Mouse (Mus musculus) neural tube, embryonic 11.5 days (tissue): ENCODE results near the gene Shisal1. TPM values are rescaled to one million over a fixed set of nuclear protein-coding genes. Genes with fewer than 3 reads are reported as not detected.

Experiments
- ATAC-seq: fragments of 200-750 bp; cut with Nextera tagmentation; 2 replicates; pipeline ENCODE4 v1.8.0; 2017; ENCODE audit warnings: moderate number of reproducible peaks, mild to moderate bottlenecking, moderate TSS enrichment, moderate library complexity; ENCODE audit not compliant: insufficient read depth, low FRiP score, low TSS enrichment
- DNase-seq: peaks from one replicate; pipeline ENCODE4 v3.0.0-alpha.2; 2015; ENCODE audit warnings: low spot score
- H3K27ac ChIP-seq: fragments of 300-500 bp; sonication (generic); 2 replicates; pipeline ENCODE4 v1.5.1; 2014; ENCODE audit warnings: low read depth, mild to moderate bottlenecking, low read length
- H3K27me3 ChIP-seq: fragments of 300-500 bp; sonication (generic); 2 replicates; pipeline ENCODE4 v1.6.1; 2014; ENCODE audit warnings: mild to moderate bottlenecking, low read length, mixed read lengths; ENCODE audit not compliant: control insufficient read depth, insufficient read depth
- H3K36me3 ChIP-seq: fragments of 300-500 bp; sonication (generic); 2 replicates; pipeline ENCODE4 v1.6.1; 2014; ENCODE audit warnings: mild to moderate bottlenecking, low read length, moderate library complexity, mixed read lengths; ENCODE audit not compliant: control insufficient read depth, insufficient read depth
- H3K4me1 ChIP-seq: fragments of 300-500 bp; sonication (generic); 2 replicates; pipeline ENCODE4 v1.6.1; 2014; ENCODE audit warnings: low read length, mixed read lengths; ENCODE audit not compliant: control insufficient read depth, insufficient read depth
- H3K4me2 ChIP-seq: fragments of 300-500 bp; sonication (generic); 2 replicates; pipeline ENCODE4 v1.6.1; 2014; ENCODE audit warnings: low read depth, mild to moderate bottlenecking, moderate library complexity
- H3K4me3 ChIP-seq: fragments of 300-500 bp; sonication (generic); 2 replicates; pipeline ENCODE4 v1.5.1; 2014; ENCODE audit warnings: low read depth, low read length
- H3K9ac ChIP-seq: fragments of 300-500 bp; sonication (generic); 2 replicates; pipeline ENCODE4 v1.6.1; 2014; ENCODE audit warnings: mild to moderate bottlenecking, low read length
- H3K9me3 ChIP-seq: fragments of 300-500 bp; sonication (generic); 2 replicates; pipeline ENCODE4 v1.6.1; 2016; ENCODE audit warnings: low read length; ENCODE audit not compliant: control insufficient read depth
- WGBS: fragments of 180-500 bp; shearing (Covaris S2); extraction: QIAGEN DNeasy Blood & Tissue Kit; methylation state at CpG from one replicate; pipeline ENCODE4 v1.1.7; 2014; 5-methylcytosine and 5-hydroxymethylcytosine counted together
- polyA plus RNA-seq: library from polyadenylated mRNA; unstranded; fragments of >200 nt; fragmentation: Nextera tagmentation; extraction: Ambion mirVana; gene quantifications from 2 replicates; pipeline ENCODE4 v1.2.1, GENCODE M21; 2014

Gene Shisal1
- polyA plus RNA-seq, 1 experiment from 2014 or later: 7.3 TPM

- H3K4me1 ChIP-seq: peaks cover 7% of the 10 kb centered on the region; the same call in 1 of the 2 replicates
- peak; percentile 49 for DNase-seq
- no peaks in the 10 kb centered on the region for H3K9me3 ChIP-seq
- no peaks in the 10 kb centered on the region for H3K27me3 ChIP-seq
- H3K4me3 ChIP-seq: no peak overlapping the region
- no peak overlapping the region for H3K4me2 ChIP-seq
- peak overlapping the region; percentile 76 for H3K27ac ChIP-seq
- WGBS: 53% methylated on average over 14 of the region's 14 CpGs
- no peak for ATAC-seq
- no peaks in the 10 kb centered on the region for H3K36me3 ChIP-seq
- no peak overlapping the region; the same call in 1 of the 2 replicates for H3K9ac ChIP-seq
These were observed 49.2 kb downstream of the Shisal1 start for GRCm38 (mm10) chr15:84397663-84398169.

GRCm38 (mm10) chr15:84395341-84396067 lies 51.4 kb downstream of the Shisal1 start:
- no peak for DNase-seq
- 0 out of 2 replicates have a peak overlapping the region, but pooled peaks have one; percentile 23 for H3K27ac ChIP-seq
- no peak overlapping the region for H3K4me2 ChIP-seq
- H3K9ac ChIP-seq: no peak overlapping the region
- no peaks in the 10 kb centered on the region for H3K36me3 ChIP-seq
- 74% methylated on average over 14 of the region's 14 CpGs for WGBS
- H3K9me3 ChIP-seq: no peaks in the 10 kb centered on the region
- ATAC-seq: no peak
- H3K27me3 ChIP-seq: no peaks in the 10 kb centered on the region
- H3K4me1 ChIP-seq: peaks cover 7% of the 10 kb centered on the region; the same call in 1 of the 2 replicates
- H3K4me3 ChIP-seq: no peak overlapping the region

- ATAC-seq (no peak), DNase-seq (no peak)
- Histone ChIP-seq H3K4me1 (peaks cover 7% of the 10 kb centered on the region; the same call in 1 of the 2 replicates), H3K4me3 (no peak overlapping the region), H3K36me3 (no peaks in the 10 kb centered on the region), H3K27me3 (no peaks in the 10 kb centered on the region), H3K9ac (no peak overlapping the region), H3K27ac (no peak overlapping the region), H3K9me3 (no peaks in the 10 kb centered on the region), H3K4me2 (no peak overlapping the region)
- WGBS: 57% methylated on average over 6 of the region's 6 CpGs
These were observed 53.6 kb downstream of the Shisal1 start for GRCm38 (mm10) chr15:84393341-84393740.

- H3K36me3 ChIP-seq: no peaks in the 10 kb centered on the region
- peaks cover 5% of the 10 kb centered on the region; the same call in 1 of the 2 replicates for H3K4me1 ChIP-seq
- peaks cover 5% of the 10 kb centered on the region for H3K9me3 ChIP-seq
- no peak overlapping the region for H3K4me2 ChIP-seq
- H3K4me3 ChIP-seq: no peak overlapping the region
- DNase-seq: no peak
- no peak for ATAC-seq
- no peak overlapping the region for H3K27ac ChIP-seq
- no peaks in the 10 kb centered on the region for H3K27me3 ChIP-seq
- WGBS: 75% methylated on average over 5 of the region's 5 CpGs
- H3K9ac ChIP-seq: no peak overlapping the region
These were observed 54.1 kb downstream of the Shisal1 start for GRCm38 (mm10) chr15:84392840-84393239.

GRCm38 (mm10) chr15:84392131-84392530 lies 54.8 kb downstream of the Shisal1 start:
- Histone ChIP-seq H3K4me2 (no peak overlapping the region), H3K36me3 (no peaks in the 10 kb centered on the region), H3K27ac (no peak overlapping the region), H3K27me3 (no peaks in the 10 kb centered on the region), H3K9ac (no peak overlapping the region), H3K9me3 (peaks cover 10% of the 10 kb centered on the region), H3K4me1 (no peaks in the 10 kb centered on the region), H3K4me3 (no peak overlapping the region)
- 92% methylated on average over 4 of the region's 4 CpGs for WGBS
- DNase-seq (no peak), ATAC-seq (no peak)

- Histone ChIP-seq H3K36me3 (no peaks in the 10 kb centered on the region), H3K9me3 (peaks cover 10% of the 10 kb centered on the region), H3K27me3 (no peaks in the 10 kb centered on the region), H3K27ac (no peak overlapping the region), H3K4me3 (no peak overlapping the region), H3K9ac (no peak overlapping the region), H3K4me1 (no peaks in the 10 kb centered on the region), H3K4me2 (no peak overlapping the region)
- no peak for DNase-seq
- ATAC-seq: no peak
- WGBS: 91% methylated on average over 8 of the region's 8 CpGs
These were observed 58.2 kb downstream of the Shisal1 start for GRCm38 (mm10) chr15:84388698-84389131.

- Histone ChIP-seq H3K4me1 (no peaks in the 10 kb centered on the region), H3K27me3 (no peaks in the 10 kb centered on the region), H3K4me2 (no peak overlapping the region), H3K9ac (no peak overlapping the region), H3K36me3 (no peaks in the 10 kb centered on the region), H3K9me3 (peaks cover 10% of the 10 kb centered on the region), H3K4me3 (no peak overlapping the region), H3K27ac (no peak overlapping the region)
- DNase-seq (no peak), ATAC-seq (no peak)
- 91% methylated on average over 8 of the region's 8 CpGs for WGBS
These were observed 60.8 kb downstream of the Shisal1 start for GRCm38 (mm10) chr15:84385995-84386565.

GRCm38 (mm10) chr15:84384066-84384465 lies 62.8 kb downstream of the Shisal1 start:
- H3K36me3 ChIP-seq: no peaks in the 10 kb centered on the region
- DNase-seq (no peak), ATAC-seq (no peak)
- peaks cover 10% of the 10 kb centered on the region for H3K9me3 ChIP-seq
- no peak overlapping the region for H3K4me2 ChIP-seq
- no peak overlapping the region for H3K4me3 ChIP-seq
- H3K4me1 ChIP-seq: no peaks in the 10 kb centered on the region
- WGBS: 86% methylated on average over 9 of the region's 9 CpGs
- H3K9ac ChIP-seq: no peak overlapping the region
- no peaks in the 10 kb centered on the region for H3K27me3 ChIP-seq
- no peak overlapping the region for H3K27ac ChIP-seq
